21 mouse cellular contexts compared by ENCODE assay signal in the genomic region with DNA sequence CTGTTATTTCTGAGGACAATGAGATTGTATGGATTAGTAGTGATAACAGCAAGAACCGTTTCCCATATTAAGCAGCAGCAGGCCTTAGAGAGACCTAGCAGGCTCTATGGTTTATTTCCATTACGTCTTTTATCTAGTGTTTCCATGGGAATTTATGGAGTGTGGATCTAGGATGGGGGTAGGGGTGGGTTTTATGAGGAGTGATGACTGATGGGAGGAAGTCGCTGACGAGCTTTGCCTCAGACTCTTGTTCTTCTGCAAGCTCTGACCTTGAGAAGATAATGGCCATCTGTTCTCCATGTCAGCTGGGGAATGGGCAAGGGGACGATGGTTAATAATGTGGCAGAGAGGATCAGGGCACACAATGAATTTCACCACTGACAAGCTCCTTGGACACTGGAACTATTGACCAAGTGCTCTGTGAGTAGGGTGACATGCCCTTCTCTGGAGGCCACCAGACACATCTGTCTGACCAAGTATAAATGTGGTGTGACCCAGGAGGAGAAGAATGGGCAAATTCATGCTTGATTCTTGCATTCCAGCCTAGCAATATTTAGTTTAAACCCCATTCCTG.
DNase-seq lines count a peak whose midpoint lies in the region; ATAC-seq lines count a peak whose summit lies in the region.
"Had no signal": no experiment of that assay in that cellular context is flagged by ENCODE, and none has a peak within 500 bp of the region (broad histone marks: within the 10 kb centered on the region; RNA-seq: fewer than 3 reads in every experiment).

No protein-coding gene starts in this region.

- H3K9ac ChIP-seq in heart, embryonic 12.5 days: no peak overlapping the region
- no peak overlapping the region for H3K9ac ChIP-seq in lung, embryonic 16.5 days (ENCODE audit: low read length)
- H3K9ac ChIP-seq: embryonic facial prominence, embryonic 13.5 days; forebrain, embryonic 13.5 days; forebrain, postnatal 0 days; hindbrain, embryonic 12.5 days had no signal

- no peak for ATAC-seq in heart, embryonic 12.5 days (ENCODE audit: insufficient number of reproducible peaks, low FRiP score)
- peak; percentile 93 for ATAC-seq in lung, embryonic 16.5 days (ENCODE audit: low read depth)
- ATAC-seq: forebrain, embryonic 13.5 days; forebrain, postnatal 0 days; hindbrain, embryonic 16.5 days; inflammation-experienced regulatory T-cells, adult 6 months had no signal

- intact Hi-C loops in heart, postnatal 25 days (cut with DNase I): no loop called here

- H3K4me2 ChIP-seq in heart, embryonic 12.5 days: no peak overlapping the region
- H3K4me2 ChIP-seq in lung, embryonic 16.5 days (ENCODE audit: low read depth, low read length): no peak overlapping the region
- H3K4me2 ChIP-seq: embryonic facial prominence, embryonic 13.5 days; forebrain, embryonic 13.5 days; hindbrain, embryonic 12.5 days had no signal

- H3K27ac ChIP-seq in heart, embryonic 12.5 days (ENCODE audit: poor library complexity, severe bottlenecking): 0 out of 2 replicates have a peak overlapping the region, but pooled peaks have one; percentile 3
- no peak overlapping the region for H3K27ac ChIP-seq in lung, embryonic 16.5 days (ENCODE audit: low read length)
- H3K27ac ChIP-seq: embryonic facial prominence, embryonic 13.5 days; forebrain, embryonic 13.5 days; gastrocnemius, adult 2 months; hindbrain, embryonic 12.5 days had no signal

- H3K36me3 ChIP-seq in heart, embryonic 12.5 days: no peaks in the 10 kb centered on the region
- H3K36me3 ChIP-seq in lung, embryonic 16.5 days (ENCODE audit: control insufficient read depth, insufficient read depth, low read length): no peaks in the 10 kb centered on the region
- H3K36me3 ChIP-seq: embryonic facial prominence, embryonic 13.5 days; hindbrain, embryonic 12.5 days had no signal

- peaks cover 23% of the 10 kb centered on the region for H3K4me1 ChIP-seq in heart, embryonic 12.5 days (replicated peaks)
- H3K4me1 ChIP-seq in lung, embryonic 16.5 days (replicated peaks; ENCODE audit: control insufficient read depth, insufficient read depth, low read length): peaks cover 6% of the 10 kb centered on the region; the same call in 1 of the 2 replicates
- H3K4me1 ChIP-seq: forebrain, embryonic 13.5 days had no signal

- H3K9me3 ChIP-seq in heart, embryonic 12.5 days (replicated peaks): no peaks in the 10 kb centered on the region
- H3K9me3 ChIP-seq in lung, embryonic 16.5 days (ENCODE audit: control insufficient read depth, low read length): no peaks in the 10 kb centered on the region
- H3K9me3 ChIP-seq: embryonic facial prominence, embryonic 13.5 days; forebrain, embryonic 13.5 days; hindbrain, embryonic 12.5 days had no signal

- no peak overlapping the region for H3K4me3 ChIP-seq in heart, embryonic 12.5 days
- H3K4me3 ChIP-seq in lung, embryonic 16.5 days (ENCODE audit: low read length): no peak overlapping the region
- H3K4me3 ChIP-seq: embryonic facial prominence, embryonic 13.5 days; forebrain, embryonic 13.5 days; gastrocnemius, adult 2 months; hindbrain, embryonic 12.5 days had no signal

- WGBS in heart, embryonic 12.5 days: 18% methylated on average over 5 of the region's 5 CpGs
- 26% methylated on average over 5 of the region's 5 CpGs for WGBS in lung, embryonic 16.5 days

- DNase-seq in heart, postnatal 25 days (ENCODE audit: low spot score): no peak
- DNase-seq in lung, postnatal 25 days (ENCODE audit: low spot score): no peak
- peak; percentile 12 for DNase-seq in retina, postnatal 1 day
- no peak for DNase-seq in retina, embryonic 14.5 days (ENCODE audit: low spot score)
- DNase-seq in frontal cortex, postnatal 36 days (ENCODE audit: low spot score in 2 of 2): no peak
- DNase-seq: adrenal gland, adult 2 months; adrenal gland, postnatal 25 days; cerebellum, adult 18-20 months; cerebellum, adult 9-11 months; cerebellum, postnatal 36 days; forebrain, postnatal 0 days; gastrocnemius, adult 2 months; gastrocnemius, postnatal 25 days; heart, postnatal 36 days had no signal

- no peaks in the 10 kb centered on the region for H3K27me3 ChIP-seq in heart, embryonic 12.5 days (replicated peaks)
- H3K27me3 ChIP-seq in lung, embryonic 16.5 days (ENCODE audit: control insufficient read depth, insufficient read depth, low read depth, low read length): peaks cover 2% of the 10 kb centered on the region; the same call in 1 of the 2 replicates
- H3K27me3 ChIP-seq: forebrain, embryonic 13.5 days; hindbrain, embryonic 12.5 days had no signal
